Mouse (Mus musculus): ENCODE measurements at regions not wholly inside any gene's neighbourhood (a gene's known extent, or its start where the extent isn't known, plus 50 kb on each side); places are given as distances from the start of the nearest gene placed in this dataset. TPM values are rescaled to one million over a fixed set of nuclear protein-coding genes. Genes with fewer than 3 reads are reported as not detected.

Small RNA genes in the stretch of these regions (microRNA-seq; reads per million reads assigned to microRNA genes)
- gene Gm47294: not detected

Measured in limb, embryonic 10.5 days (tissue).